Mouse (Mus musculus) heart, adult 2 months (tissue): Measurements from ENCODE around the gene Srbd1.

ENCODE experiments used
- CTCF ChIP-seq: fragments of 200-600 bp; IDR thresholded peaks from 2 replicates; pipeline ENCODE4 v1.8.1; 2022; ENCODE audit warnings: antibody characterized with exemption, mild to moderate bottlenecking, moderate library complexity
- EP300 ChIP-seq: fragments of 200-500 bp; IDR thresholded peaks from 2 replicates; pipeline ENCODE4 v1.6.1; 2011; ENCODE audit warnings: low read depth, low read length, control low read depth; ENCODE audit not compliant: insufficient read depth
- POLR2A ChIP-seq: fragments of 200-500 bp; IDR thresholded peaks from 2 replicates; pipeline ENCODE4 v1.6.1; 2011; ENCODE audit warnings: mild to moderate bottlenecking, low read depth, low read length, control low read depth; ENCODE audit not compliant: insufficient read depth

DNA sequence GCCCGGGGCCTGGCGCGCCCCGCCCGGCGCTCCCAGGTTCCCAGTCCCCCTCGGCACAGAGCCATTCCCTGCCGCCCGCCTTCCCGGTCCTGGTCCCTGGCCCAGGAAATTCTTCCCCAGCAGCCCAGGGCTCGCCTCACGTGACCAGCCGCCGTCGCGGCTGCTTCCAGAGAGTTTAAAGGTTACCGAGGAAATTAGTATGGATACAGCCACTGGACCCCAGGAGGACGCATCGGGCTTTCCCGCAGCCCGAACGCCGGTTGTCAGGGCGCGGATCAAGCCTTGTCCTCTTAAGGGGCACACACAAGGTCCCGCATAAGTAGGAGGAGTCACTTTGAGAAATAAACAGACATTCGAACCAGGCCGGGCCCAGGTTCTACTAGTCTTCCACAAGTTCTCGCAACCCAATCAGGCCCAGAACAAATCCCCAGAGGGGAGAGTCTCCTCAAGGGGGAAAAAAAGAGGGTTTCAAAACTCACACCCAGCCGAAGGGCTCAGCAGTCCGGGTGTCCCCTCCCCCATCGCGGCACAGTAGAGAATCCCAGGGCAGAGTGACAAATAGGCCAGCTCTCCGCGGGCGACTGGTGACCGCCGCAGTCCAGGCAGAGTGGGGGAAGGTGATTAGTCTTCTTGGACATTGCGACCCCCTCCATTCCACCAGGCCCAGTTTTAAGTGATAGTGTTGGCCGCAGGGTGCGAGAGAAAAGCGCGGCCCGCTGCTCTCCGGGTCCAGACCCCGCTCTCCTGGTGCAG, 21.8 kb upstream of the Srbd1 start:
- TF ChIP-seq CTCF (peak; percentile 27; the same call in 1 of the 2 replicates), EP300 (no peak), POLR2A (peak; percentile 59)
